Mouse (Mus musculus) heart, adult 9 months (tissue): ENCODE measurements around the gene Fndc9.

Experiments used
- DNase-seq, 2 experiments: peaks; one replicate each; pipeline ENCODE4 v3.0.0; 2022; ENCODE audit warnings: low spot score in 2 of 2

Fndc9 gene

DNA sequence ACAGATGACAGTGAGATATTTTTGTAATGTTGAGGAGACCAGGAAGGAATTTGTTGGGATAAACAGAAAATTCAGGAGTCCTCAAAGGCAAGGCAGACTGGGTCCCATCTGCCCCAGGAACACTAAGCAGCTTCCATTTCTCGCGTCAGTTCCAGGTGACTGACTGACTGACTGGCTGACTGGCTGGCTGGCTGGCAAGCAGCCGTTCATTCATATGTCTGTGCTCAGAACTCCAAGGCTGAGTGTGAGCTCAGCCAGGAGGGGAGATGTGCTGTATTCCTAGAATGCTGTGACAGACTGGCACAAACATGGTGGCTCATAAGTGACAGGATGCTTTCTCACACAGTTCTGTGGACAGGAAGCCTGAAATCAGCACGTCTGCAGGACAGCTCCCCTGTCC is 1.4 kb upstream of the Fndc9 start:
- DNase-seq: no peak

DNA sequence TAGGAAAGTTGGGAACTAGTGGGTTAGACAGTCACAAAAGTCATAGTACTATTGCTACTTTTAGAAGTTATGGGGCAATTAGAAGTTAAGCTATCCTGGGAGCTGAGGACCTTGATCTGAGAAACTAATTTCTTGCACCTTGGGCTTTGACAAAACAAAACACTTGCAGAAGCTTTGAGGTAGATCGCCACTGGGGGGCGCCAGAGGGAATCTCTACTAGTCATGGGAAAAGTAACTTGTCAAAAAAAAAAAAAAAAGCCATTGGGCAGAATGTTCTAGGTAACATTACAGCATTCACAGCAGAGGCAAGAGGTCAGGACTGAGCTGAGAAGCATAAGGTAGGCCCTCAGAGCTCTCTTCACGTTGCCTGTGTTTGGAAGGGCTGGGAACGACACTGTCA is 1.6 kb downstream of the Fndc9 start:
- peak in 1 of 2 experiments; percentile 10 for DNase-seq

DNA sequence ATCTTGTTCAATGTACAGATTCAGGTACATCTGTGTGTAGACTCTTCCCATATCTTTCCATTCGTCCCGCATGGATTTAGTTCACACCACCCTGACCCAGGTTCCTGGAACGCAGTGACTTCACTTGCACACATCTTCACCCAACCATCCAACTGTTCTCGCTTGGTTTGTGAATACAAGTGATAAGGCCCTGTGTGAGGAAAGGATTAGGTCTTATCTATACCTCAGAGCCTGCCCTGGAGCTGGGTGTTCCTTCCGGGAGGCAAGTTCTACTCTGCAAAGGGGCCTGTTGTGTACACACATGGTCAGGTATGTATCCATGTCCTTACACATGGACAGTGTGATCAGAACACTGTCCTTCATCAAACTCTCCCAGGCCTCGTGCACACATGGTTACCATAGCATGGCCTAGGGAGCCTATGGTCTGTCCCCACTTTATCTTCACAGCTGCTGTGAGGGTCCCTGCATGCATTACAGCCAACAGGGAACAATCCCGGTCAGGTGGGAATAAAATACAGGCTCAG is 5.9 kb downstream of the Fndc9 start:
- no peak for DNase-seq

DNA sequence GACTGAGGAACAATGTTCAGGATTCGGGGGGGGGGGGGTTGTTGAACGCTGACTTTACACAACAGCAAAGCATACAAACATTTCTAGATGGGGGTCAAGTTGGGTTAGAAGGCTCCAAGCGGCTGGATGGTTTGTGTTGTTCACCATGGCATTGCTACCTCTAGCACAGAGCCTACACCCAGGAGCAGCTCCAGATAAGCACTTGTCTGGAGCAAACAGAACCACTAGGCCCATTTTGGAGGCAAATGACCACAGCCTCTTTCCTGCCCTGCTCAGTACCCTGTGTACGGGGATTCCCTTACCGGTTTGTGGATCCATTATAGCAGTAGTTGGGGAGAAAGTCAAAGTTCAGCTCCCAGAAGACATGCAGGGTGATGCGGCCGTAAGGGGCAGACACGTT is 6.7 kb downstream of the Fndc9 start:
- DNase-seq: no peak

GRCm38 (mm10) chr11:46244731-46245604 is 9.6 kb downstream of the Fndc9 start:
- no peak for DNase-seq

DNA sequence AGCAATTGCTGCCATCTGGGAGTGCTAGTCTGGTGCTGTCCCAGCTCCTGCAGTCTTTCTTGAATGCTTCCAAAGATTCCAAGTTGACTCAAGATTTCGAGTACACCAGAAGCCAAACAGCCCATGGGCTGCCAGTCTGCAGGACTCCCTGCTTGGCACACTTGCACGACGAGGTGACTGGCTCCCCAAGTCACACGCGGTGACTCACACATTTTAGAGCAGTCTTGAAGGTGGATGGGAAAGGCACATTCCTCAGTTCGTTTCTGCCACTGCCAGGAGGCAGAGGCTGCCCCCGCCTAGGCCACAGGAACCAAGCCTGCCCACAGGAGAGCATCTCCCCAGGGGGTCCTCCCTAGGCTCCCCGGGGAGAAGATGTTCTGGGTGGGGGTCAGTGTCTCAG is 10.6 kb downstream of the Fndc9 start:
- no peak for DNase-seq

- no peak for DNase-seq
Measured at GRCm38 (mm10) chr11:46246393-46246792, 11.1 kb downstream of the Fndc9 start.

GRCm38 (mm10) chr11:46248352-46248751 is 13.0 kb downstream of the Fndc9 start:
- no peak for DNase-seq

DNA sequence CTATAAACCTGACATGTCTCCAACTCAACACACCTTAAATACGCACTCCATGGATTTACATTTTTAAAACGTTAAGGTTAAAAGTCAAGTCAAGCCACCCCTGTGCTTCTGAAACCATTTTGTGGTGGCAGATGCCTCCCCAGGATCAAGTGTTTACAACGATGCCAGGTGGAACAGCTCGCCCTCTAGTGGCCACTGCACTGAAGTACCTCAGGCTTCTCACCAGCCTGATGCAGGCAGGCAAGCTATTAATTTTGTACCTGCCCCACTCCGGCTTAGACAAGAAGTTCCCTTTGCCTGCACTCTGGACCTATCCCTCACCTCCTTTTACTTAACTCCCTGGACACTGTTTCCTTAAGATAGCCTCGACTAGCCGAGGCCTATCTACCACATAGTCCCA is 16.7 kb downstream of the Fndc9 start:
- peak in 1 of 2 experiments; percentile 48 for DNase-seq

DNA sequence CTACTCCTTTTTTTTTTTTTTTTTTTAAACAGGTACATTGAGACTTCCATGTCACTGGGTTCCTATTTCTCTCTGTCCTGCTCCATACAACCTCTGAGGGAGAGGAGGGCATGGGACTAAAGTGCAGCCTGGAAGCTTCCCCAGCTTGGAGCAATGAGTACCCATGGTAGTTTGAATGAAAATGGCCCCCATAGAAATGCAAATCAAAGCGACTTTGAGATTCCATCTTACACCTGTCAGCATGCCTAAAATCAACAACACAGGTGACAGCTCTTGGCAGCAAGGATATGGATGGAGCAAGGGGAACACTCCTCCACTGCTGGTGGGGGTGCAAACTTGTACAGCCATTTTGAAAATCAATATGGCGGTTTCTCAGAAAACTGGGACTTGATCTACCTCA is 20.0 kb downstream of the Fndc9 start:
- DNase-seq: no peak

- DNase-seq: no peak
Measured at GRCm38 (mm10) chr11:46258207-46258606, 22.9 kb downstream of the Fndc9 start.

GRCm38 (mm10) chr11:46258749-46259148 is 23.4 kb downstream of the Fndc9 start:
- DNase-seq: no peak

- no peak for DNase-seq
Measured at GRCm38 (mm10) chr11:46262854-46263253, 27.5 kb downstream of the Fndc9 start.

GRCm38 (mm10) chr11:46263291-46263690 is 28.0 kb downstream of the Fndc9 start:
- no peak for DNase-seq

DNA sequence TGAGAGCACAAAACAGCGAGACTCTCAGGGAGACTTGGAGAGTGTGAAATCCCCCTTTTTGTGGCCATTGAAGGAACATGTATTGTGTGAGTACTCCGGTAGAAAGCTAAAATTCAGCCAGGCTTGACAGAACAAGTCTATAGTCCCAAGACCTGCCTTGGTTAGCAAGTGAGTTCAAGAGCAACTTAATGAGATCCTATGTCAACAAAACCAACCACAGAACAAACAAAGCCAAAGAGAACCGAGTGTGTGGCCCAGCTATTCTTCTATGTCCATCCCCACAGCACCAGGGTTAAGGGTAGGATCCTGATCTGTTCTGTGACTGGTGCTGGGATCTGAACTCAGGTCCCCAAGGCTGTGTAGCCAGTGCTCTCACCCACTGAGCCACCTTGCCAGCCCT is 29.3 kb downstream of the Fndc9 start:
- DNase-seq: no peak

DNA sequence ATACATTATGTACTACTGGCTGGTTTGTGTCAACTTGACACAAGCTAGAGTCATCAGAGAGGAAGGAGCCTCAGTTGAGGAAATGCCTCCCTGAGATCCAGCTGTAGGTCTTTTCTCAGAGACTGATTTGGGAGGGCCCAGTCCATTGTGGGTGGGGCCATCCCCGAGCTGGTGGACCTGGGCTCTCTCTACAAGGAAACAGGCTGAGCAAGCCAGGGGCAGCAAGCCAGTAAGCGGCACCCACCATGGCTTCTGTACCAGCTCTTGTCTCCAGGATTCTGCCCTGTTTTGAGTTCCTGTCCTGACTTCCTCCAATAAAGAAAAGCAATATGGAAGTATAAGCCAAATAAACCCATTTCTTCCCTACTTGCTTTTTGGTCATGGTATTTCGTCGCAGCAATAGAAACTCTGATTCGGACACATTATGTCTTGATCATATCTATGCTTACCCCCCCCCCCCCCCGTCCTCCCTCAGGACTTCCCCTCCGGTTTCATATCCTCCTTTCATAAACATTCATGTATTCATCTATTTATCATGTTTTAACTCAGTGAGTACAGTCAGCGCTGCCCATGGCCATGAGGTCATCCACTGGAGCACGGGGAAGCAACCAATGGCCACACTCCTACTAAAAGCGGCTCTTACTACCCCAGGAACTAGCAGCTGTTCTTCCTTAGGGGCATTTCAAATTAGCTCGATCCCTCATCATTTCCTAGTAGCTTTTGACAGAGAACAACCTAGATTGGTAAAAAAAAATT is 29.9 kb downstream of the Fndc9 start:
- peak in 1 of 2 experiments; percentile 16 for DNase-seq

DNA sequence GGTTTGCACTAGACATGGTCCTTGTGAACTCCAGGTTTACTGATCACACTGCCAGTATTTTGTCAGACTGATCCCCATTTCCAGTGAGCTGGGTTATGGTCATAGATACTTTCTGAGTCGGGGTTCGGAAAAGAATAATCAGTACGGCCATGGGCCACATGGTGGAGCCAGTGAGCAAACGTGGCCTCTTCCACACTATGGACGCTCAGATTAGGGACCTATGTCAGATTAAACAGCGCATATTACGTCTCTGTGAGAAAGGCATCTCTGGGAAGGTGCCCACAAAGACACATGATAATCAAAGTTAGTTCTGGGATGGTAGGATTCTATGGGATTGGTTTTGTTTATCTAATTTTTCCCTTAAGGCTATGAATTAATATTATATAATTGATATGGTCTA is 33.7 kb downstream of the Fndc9 start:
- DNase-seq: peak in 1 of 2 experiments; percentile 25

GRCm38 (mm10) chr11:46269391-46269790 is 34.1 kb downstream of the Fndc9 start:
- DNase-seq: no peak

- no peak for DNase-seq
Measured at GRCm38 (mm10) chr11:46269893-46270292, 34.6 kb downstream of the Fndc9 start.

- DNase-seq: no peak
Measured at GRCm38 (mm10) chr11:46272058-46272681, 36.8 kb downstream of the Fndc9 start.

DNA sequence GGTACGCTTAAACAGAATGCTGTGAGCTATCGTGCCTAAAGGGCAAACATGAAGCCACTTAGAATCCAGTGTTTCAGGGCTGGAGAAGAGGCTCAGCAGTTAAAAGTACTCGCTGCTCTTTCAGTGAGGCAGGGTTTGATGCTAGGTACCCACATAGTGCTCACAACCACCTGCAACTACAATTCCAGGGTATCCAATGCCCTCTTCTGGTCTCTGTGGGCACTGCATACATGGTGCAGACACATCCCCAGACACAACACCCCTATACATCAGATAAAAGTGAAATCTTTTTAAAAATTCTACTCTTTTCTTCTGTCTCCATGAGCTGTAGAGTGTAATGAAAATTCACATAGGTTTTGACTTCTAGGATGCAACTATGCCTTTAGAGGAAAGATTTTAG is 38.6 kb downstream of the Fndc9 start:
- no peak for DNase-seq

GRCm38 (mm10) chr11:46275302-46275701 is 40.0 kb downstream of the Fndc9 start:
- peak; percentile 17 to 34 for DNase-seq
